Mouse (Mus musculus): ENCODE results near the gene Cd47. TPM values are rescaled to one million over a fixed set of nuclear protein-coding genes. Genes with fewer than 3 reads are reported as not detected.
"Not testable (repeated sequence)": the region's sequence is repeated elsewhere in the genome, so short reads cannot be mapped to it uniquely, and the experiment has no call there.

The Cd47 gene
- polyA plus RNA-seq, 1 experiment from 2014 or later: 68.6 TPM

DNA sequence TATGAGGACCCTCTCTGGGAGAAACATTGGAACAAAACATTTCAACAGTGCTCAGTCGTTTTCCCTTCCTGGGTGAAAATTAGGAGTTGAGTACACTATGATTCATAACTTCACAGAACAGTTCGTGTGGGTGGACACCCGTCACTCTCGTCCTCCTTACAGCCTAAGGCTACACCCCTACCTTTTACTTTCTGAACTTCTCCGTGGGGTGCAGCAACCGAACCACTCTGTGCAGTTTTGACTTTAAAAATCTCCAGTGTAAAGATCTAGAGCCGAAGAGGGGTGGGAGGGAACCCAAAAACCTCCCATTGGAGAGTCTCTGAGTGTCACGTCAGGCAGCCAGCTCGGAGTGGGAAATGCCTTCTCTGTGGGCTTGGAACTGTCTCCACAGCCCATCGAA, 6.6 kb downstream of the Cd47 start:
- ATAC-seq (no peak), DNase-seq (ENCODE audit: low read depth, low spot score) (no peak)
- ChIA-PET CTCF (no interaction called here), POLR2A (interaction anchor here (0.7 kb wide), 1 partner anchor 595 kb away, joined by 9 read pairs; no protein-coding TSS in a partner anchor)
- no peaks in the 10 kb centered on the region for H3K27me3 ChIP-seq
- no peak for TF ChIP-seq CTCF (IDR thresholded peaks at IDR 0.05)
- in situ Hi-C loops (cut with MboI; ENCODE audit: low pct_unique_long_range_greater_than_20kb): no loop called here

DNA sequence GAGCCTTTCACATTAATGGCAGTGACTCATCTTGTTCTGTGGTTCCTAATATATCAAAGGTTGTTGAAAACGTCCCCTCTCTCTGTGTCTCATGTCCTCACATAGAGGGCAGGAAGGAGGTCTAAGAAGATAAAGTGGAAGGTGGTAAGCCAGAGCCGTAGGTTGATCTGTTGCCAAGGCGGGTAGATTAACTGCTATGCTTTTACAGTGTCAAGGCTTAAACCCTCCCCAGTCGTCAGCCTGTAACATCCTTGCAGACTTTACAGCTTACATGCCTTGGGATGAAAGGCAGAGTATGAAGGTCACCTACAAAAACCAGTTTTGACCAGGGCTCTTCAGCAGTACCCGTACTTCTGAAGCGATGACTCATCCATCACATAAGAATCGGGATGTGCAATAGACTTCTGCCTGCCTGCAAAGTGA, 7.1 kb downstream of the Cd47 start:
- in situ Hi-C loops (cut with MboI; ENCODE audit: low pct_unique_long_range_greater_than_20kb): no loop called here
- DNase-seq (ENCODE audit: low read depth, low spot score) (no peak), ATAC-seq (no peak)
- POLR2A ChIA-PET: interaction anchor here (0.7 kb wide), 1 partner anchor 594 kb away, joined by 9 read pairs; no protein-coding TSS in a partner anchor
- CTCF ChIA-PET: no interaction called here
- no peak for TF ChIP-seq CTCF (IDR thresholded peaks at IDR 0.05)
- H3K27me3 ChIP-seq: no peaks in the 10 kb centered on the region

DNA sequence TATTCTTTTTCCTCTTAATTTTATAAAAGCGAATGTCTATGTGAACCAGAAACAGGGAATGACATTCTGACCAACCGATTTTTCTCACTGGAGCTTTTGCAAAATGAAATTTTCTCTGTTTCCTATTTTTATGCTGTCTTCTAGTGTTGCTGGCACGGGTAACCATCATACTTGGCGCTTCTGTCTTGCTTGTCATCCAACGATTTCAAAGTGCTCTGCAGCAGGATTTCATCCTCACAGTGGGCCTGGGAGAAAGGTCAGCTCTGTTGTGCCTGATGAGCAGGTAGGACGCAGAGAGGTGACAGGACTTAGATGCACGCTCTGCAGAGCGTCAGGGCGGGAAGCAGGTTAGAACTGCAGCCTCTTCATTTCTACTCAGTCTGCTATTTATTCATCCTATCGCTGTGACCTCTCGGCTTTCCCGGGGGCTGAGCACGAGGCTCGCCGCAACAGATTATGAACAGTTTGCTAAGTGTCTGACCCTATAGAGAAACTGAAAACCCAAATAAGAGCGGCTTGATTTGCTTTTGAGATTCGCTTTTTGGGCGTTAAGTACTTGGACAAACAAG, 7.6 kb downstream of the Cd47 start:
- in situ Hi-C loops (cut with MboI; ENCODE audit: low pct_unique_long_range_greater_than_20kb): no loop called here
- no peaks in the 10 kb centered on the region for H3K27me3 ChIP-seq
- TF ChIP-seq CTCF (IDR thresholded peaks at IDR 0.05): no peak
- CTCF ChIA-PET: interaction anchor here (1.1 kb wide), 1 partner anchor 9 kb away, joined by 3 read pairs; no protein-coding TSS in a partner anchor
- ATAC-seq (no peak), DNase-seq (ENCODE audit: low read depth, low spot score) (no peak)
- POLR2A ChIA-PET: interaction anchor here (0.7 kb wide), 1 partner anchor 594 kb away, joined by 9 read pairs; no protein-coding TSS in a partner anchor

DNA sequence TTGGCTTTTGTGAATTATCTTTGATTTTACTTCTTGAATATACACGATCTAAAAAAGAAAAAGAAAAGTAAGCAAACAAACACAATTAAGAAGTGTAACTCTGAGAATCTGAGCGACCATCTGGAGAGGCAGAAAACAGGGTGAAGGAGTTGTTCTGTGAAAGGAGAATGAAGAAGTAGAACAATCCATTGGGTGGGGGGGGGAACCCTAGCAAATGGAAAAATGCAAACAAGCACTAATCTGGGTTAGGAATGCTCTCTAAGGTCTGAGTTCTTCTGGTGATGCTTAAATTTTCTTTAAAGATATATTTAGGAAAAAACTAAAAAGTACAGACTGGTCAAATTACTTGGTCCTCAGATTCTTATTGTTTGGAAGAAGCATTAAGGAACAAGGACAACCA, 11.6 kb downstream of the Cd47 start:
- POLR2A ChIA-PET: no interaction called here
- no peak for DNase-seq (ENCODE audit: low read depth, low spot score)
- TF ChIP-seq CTCF (IDR thresholded peaks at IDR 0.05): no peak
- CTCF ChIA-PET: no interaction called here
- in situ Hi-C loops (cut with MboI; ENCODE audit: low pct_unique_long_range_greater_than_20kb): no loop called here
- ATAC-seq: no peak
- no peaks in the 10 kb centered on the region for H3K27me3 ChIP-seq

DNA sequence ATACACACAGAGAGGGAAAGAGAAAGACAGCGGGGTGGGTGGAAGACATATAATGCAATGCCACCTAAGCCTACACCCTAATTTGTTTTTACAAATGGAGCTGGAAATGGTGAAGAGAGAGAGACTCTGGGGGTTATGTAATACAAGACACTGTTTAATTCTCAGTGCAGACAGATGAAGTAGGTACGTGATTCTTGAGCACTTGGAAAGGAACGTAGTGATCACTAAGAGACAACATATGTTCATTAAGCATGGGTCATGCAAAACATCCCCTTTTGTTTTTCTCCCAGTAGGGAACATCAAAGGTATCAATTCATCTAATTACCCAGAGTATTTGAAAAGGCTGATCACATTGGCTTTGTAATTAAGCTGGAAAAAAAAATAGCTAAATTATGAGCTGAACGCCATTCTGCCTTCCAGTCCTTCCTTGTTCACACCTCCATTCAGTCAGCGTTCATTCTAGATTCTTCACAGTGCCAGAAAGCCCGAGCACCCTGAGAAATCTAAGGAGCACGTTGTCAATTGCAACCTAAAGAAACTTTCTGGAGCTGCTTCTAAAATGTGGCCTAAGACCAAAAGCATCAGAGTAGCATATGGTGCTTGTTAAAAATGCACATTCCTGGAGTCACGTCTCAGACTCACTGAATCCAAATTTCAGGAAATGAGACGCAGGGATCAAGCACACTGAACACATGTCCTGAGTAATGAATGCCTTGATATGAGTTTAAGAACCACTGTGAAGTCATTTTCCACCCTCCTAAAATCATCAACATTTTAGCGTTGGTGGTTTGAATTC, 12.7 kb downstream of the Cd47 start:
- no peak for TF ChIP-seq CTCF (IDR thresholded peaks at IDR 0.05)
- ATAC-seq (no peak), DNase-seq (ENCODE audit: low read depth, low spot score) (no peak)
- CTCF ChIA-PET: no interaction called here
- POLR2A ChIA-PET: no interaction called here
- H3K27me3 ChIP-seq: peaks cover 1% of the 10 kb centered on the region
- in situ Hi-C loops (cut with MboI; ENCODE audit: low pct_unique_long_range_greater_than_20kb): no loop called here

DNA sequence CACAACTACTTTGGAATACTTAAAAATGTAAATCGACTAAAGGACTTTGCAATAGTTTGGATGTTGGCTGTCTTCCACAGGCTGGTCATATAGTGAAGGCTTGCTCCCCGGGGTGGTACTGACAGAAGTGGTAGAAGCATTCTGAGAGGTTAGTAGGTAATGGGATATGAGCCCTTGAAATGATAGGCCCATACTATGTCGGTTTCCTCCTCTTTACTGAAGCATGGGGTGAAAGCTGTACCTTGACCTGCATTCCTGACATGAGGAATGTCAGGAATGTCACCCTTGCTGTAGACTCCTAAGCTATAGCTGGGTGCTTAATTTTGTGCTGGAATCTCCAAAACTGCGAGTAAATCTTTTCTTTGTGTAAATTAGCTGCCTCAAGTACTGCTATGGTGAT, 14.1 kb downstream of the Cd47 start:
- peak; percentile 47 for ATAC-seq
- peaks cover 3% of the 10 kb centered on the region for H3K27me3 ChIP-seq
- in situ Hi-C loops (cut with MboI; ENCODE audit: low pct_unique_long_range_greater_than_20kb): no loop called here
- TF ChIP-seq CTCF (IDR thresholded peaks at IDR 0.05): no peak
- CTCF ChIA-PET: no interaction called here
- no peak for DNase-seq (ENCODE audit: low read depth, low spot score)
- POLR2A ChIA-PET: no interaction called here

DNA sequence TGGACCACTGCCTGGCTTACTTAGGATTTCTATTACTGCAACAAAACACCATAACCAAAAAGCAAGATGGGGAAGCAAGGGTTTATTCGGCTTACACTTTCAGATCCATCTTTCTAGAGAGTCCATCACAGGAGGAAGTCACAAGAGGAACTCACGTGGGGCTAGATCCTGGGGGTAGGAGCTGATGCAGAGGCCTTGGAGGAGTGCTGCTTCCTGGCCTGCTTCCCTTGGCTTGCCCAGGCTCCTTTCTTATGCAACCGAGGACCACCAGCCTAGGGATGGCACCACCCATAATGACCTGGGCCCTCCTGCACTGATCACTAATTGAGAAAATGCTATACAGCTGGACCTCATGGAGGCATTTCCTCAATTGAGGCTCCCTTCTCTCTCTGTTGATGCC, 16.6 kb downstream of the Cd47 start:
- no peak for TF ChIP-seq CTCF (IDR thresholded peaks at IDR 0.05)
- DNase-seq (ENCODE audit: low read depth, low spot score) (no peak), ATAC-seq (no peak)
- in situ Hi-C loops (cut with MboI; ENCODE audit: low pct_unique_long_range_greater_than_20kb): no loop called here
- ChIA-PET POLR2A (no interaction called here), CTCF (no interaction called here)
- H3K27me3 ChIP-seq: peaks cover 3% of the 10 kb centered on the region

DNA sequence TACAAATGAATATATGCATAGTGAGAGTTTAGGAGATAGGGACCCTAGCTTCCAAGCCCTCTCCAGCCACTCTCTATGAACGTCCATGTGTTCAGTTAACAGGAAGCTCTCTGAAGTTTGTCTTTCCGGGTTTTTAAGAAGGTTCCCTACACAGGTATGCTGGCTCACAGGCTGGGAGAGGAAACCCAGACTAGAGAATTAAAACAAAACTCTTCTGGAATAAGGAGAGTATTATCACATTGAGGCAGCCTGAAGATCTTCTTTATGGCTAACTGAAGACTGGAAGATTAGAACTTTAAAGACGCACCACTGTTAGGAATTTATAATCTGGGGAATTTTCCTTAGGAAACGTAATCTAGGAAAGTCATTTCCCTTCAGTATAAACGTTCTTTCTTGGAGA, 17.8 kb downstream of the Cd47 start:
- CTCF ChIA-PET: interaction anchor here (1.2 to 1.7 kb wide), 3 partner anchors 8 to 46 kb away, joined by 3 to 4 read pairs (median 3); no protein-coding TSS in a partner anchor
- TF ChIP-seq CTCF (IDR thresholded peaks at IDR 0.05): no peak
- no peak for DNase-seq (ENCODE audit: low read depth, low spot score)
- POLR2A ChIA-PET: no interaction called here
- H3K27me3 ChIP-seq: peaks cover 3% of the 10 kb centered on the region
- ATAC-seq: no peak
- in situ Hi-C loops (cut with MboI; ENCODE audit: low pct_unique_long_range_greater_than_20kb): no loop called here

DNA sequence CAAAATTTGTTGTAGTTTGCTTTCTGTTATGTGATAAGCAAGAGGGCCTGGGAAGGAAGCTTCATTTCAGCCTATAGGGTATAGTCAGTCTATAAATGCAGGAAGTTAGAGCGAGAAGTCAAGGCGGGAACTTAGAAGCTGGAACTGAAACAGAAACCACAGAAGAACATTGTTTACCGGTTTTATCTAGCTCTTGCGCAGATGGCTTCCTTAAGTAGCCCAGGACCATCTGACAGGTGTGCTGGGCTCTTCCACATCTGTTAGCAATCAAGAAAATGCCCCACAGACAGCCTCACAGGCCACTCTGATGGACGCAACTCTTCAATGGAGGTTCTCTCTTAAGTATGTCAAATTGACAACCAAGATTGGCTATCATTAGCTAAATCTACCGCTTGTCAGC, 18.3 kb downstream of the Cd47 start:
- in situ Hi-C loops (cut with MboI; ENCODE audit: low pct_unique_long_range_greater_than_20kb): no loop called here
- ATAC-seq (no peak), DNase-seq (ENCODE audit: low read depth, low spot score) (no peak)
- CTCF ChIA-PET: interaction anchor here (1.2 to 1.7 kb wide), 3 partner anchors 9 to 46 kb away, joined by 3 to 4 read pairs (median 3); no protein-coding TSS in a partner anchor
- no peak for TF ChIP-seq CTCF (IDR thresholded peaks at IDR 0.05)
- POLR2A ChIA-PET: no interaction called here
- H3K27me3 ChIP-seq: peaks cover 3% of the 10 kb centered on the region

DNA sequence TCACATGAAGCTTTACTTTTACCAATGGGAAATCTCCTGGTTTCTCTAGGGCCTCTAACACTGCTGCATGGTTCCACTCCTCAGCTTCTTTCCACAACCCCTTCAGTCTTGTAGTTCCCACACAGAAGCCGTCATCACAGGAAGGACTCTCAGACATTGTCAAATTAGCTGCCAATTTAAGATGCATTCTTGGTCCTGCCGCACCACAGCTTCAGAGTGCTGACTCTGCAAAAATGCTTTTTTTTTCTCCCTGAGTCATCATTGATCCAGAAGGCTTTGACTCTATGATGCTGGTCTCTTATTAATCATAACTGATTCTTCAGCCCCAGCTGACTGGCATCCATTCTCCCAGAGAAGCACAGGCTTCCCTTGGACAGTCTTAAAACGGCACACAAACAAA, 19.2 kb downstream of the Cd47 start:
- in situ Hi-C loops (cut with MboI; ENCODE audit: low pct_unique_long_range_greater_than_20kb): no loop called here
- CTCF ChIA-PET: interaction anchor here (1.2 to 1.7 kb wide), 3 partner anchors 10 to 47 kb away, joined by 3 to 4 read pairs (median 3); no protein-coding TSS in a partner anchor
- H3K27me3 ChIP-seq: peaks cover 6% of the 10 kb centered on the region
- ATAC-seq: no peak
- TF ChIP-seq CTCF (IDR thresholded peaks at IDR 0.05): no peak
- POLR2A ChIA-PET: no interaction called here
- DNase-seq (ENCODE audit: low read depth, low spot score): no peak

DNA sequence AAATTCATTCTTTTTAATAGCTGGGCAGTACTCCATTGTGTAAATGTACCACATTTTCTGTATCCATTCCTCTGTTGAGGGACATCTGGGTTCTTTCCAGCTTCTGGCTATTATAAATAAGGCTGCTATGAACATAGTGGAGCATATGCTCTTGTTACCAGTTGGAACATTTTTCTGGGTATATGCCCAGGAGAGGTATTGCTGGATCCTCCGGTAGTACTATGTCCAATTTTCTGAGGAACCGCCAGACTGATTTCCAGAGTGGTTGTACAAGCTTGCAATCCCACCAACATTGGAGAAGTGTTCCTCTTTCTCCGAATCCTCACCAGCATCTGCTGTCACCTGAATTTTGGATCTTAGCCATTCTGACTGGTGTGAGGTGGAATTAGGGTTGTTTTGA, 30.6 kb downstream of the Cd47 start:
- peaks cover 12% of the 10 kb centered on the region for H3K27me3 ChIP-seq
- DNase-seq (ENCODE audit: low read depth, low spot score); ATAC-seq; CTCF ChIA-PET; in situ Hi-C loops (cut with MboI; ENCODE audit: low pct_unique_long_range_greater_than_20kb); POLR2A ChIA-PET: not testable (repeated sequence)

Measured in Patski (cell line).